Mouse (Mus musculus): ENCODE measurements at regions not wholly inside any gene's neighbourhood (a gene's known extent, or its start where the extent isn't known, plus 50 kb on each side); places are given as distances from the start of the nearest gene placed in this dataset.
A peak's percentile ranks its signal among the peaks of the same experiment; 100 is the strongest.
"Not testable (repeated sequence)": the region's sequence is repeated elsewhere in the genome, so short reads cannot be mapped to it uniquely, and the experiment has no call there.

- DNase-seq: no peak
Measured at GRCm38 (mm10) chr15:59728817-59729560, 287.4 kb downstream of the 4933412E24Rik start.

DNA sequence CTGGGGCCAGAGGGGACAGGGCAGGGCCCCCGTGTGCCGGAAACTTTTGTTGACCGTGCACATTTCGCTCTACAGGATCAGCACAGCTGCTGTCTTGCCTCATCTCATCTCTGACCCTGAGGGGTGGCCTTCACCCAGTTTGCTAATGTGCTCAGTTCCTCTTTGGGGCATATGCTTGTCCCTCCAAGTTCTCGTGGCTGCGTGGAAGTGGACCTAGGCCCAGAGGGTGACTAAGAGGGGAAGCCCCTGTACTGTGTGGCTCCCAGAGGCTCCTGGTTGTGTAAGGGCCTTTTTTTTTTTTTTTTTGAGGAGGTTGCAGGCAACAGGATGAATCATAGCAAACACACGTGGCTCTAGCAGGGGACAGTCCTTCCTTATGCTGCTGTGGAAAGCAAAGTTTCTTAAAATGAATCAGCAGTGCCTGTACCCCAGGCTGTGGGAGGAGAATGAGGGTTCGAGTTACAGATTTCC lies 288.2 kb downstream of the 4933412E24Rik start:
- peak; percentile 28 for DNase-seq

DNA sequence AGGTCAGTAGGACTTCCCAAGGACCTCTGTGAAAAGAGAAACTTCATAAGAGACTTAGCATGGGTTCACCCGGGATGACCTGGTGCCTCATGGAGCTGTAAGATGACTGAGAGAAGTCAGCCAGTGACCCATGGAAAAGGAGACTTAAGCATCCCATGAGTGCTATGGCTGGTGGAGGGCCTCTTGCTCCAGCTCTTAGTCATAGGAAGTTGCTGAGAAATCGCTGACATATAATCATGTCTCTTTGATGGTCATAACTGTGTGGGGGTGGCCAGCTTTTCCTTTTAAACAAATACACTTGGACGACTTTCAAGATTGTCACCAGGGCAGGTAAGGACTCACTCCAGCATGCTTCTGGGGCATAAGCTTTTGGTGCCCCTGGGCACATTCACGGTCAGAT lies 290.5 kb downstream of the 4933412E24Rik start:
- DNase-seq: no peak

- DNase-seq: no peak
Measured at GRCm38 (mm10) chr15:59722661-59723413, 293.6 kb downstream of the 4933412E24Rik start.

GRCm38 (mm10) chr15:59721420-59721819 lies 295.0 kb downstream of the 4933412E24Rik start:
- DNase-seq: no peak

DNA sequence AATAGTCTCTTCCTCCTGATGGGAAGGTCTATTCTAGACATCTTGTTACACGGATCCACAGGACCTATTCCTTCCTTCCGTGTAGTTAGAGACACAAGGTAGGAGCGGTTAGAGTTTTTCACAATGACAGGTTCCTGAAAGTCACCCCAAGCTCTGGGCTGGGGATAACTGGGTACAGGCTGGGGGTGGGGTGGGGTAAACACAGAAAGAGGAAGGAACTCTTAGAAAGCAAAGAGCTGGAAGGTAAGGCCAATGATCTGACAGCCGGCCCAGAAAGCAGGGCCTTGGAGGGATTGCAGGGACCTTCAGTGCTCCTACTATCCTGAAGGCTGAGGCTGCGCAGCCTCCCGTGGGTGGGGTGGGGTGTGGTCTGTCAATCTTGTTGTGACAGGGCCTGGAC lies 295.4 kb downstream of the 4933412E24Rik start:
- no peak for DNase-seq

- no peak for DNase-seq
Measured at GRCm38 (mm10) chr15:59720149-59720548, 296.3 kb downstream of the 4933412E24Rik start.

- DNase-seq: not testable (repeated sequence)
Measured at GRCm38 (mm10) chr15:59719383-59720128, 296.9 kb downstream of the 4933412E24Rik start.

DNA sequence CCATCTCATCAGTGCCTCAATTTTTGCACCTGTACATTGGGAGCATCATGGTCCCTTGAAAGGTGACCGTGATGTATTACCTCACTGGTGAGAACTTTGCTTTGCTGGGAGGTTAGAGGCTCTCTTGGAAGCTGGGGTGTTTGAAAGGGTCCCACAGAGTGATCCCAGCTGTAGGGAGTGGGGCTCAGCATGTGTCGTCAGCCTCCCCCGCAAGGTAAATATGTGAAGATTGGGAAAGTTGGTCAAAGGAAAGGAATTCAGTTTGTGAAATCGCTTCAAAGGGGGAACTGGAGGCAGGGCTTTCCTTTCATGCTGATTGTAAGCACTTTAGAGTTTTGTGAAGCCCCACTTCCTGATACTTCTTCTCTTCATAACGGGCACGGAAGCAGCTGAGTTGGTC lies 299.5 kb downstream of the 4933412E24Rik start:
- DNase-seq: no peak

GRCm38 (mm10) chr15:59715951-59716350 lies 300.5 kb downstream of the 4933412E24Rik start:
- DNase-seq: no peak

- DNase-seq: no peak
Measured at GRCm38 (mm10) chr15:59713965-59714739, 302.3 kb downstream of the 4933412E24Rik start.

DNA sequence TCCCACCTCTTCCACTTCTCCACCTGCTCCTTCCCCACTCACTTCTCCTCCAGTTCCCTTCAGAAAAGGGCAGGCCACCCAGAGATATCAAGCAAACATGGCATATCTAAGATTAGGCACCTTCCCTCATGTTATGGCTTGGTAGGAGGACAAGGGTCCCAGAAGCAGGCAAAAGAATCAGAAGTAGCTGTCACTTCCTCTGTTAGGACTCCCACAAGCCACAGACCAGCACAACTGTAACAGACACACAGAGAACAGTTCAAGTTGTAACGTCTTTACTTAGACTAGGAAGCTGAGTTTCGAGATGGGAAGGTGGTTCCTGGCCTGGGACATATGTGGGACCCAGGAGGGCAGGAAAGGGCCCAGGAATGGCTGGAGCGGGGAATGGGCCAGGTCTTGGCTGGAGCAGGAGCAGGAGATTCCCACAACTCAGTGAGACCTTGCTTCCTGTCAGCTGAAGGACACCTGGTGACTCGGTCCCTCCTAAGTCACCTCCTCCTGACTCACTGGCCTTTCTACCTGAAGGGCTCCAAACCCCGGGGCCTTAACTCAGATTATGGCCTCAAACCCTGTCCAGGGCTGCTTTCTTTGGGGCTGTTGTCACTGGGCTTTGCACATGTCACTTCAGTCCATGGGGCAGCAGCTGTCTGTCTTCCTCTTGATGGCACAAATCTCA lies 304.2 kb downstream of the 4933412E24Rik start:
- DNase-seq: no peak

DNA sequence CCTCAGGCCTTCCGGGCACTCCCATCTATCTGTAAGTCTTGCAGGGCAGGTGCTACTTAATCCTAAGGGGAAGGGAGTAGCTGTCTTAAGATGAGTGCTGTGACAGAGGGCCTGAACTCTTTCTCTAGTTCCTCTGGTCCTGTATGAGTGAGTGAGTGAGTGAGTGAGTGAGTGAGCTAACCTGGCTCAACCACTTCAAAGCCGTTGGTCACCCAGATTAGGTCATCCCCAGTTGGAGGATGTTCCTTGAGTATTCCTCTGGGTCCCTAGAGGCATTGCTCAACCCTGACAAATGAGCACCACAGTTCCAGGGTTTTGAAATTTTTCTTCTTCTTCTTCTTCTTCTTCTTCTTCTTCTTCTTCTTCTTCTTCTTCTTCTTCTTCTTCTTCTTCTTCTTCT lies 306.5 kb downstream of the 4933412E24Rik start:
- no peak for DNase-seq

DNA sequence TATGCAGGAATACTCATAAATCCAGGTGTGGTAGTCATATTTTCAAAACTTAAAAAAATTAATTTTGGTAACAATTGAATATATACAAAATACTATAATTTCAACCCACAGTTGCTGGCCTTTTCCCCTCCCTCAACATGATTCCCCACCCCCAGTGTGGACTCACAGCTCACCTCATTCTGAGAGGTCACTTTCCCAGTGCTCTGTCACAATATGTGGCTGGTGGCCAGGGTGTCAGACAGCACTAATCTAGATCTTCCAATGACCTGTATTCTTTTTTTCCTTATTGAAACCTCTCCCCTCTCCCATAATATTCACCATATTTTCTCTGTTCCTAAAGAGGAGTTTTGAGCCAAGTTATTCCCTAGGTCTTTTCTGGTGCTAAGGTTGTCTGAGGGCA lies 308.0 kb downstream of the 4933412E24Rik start:
- DNase-seq: no peak

DNA sequence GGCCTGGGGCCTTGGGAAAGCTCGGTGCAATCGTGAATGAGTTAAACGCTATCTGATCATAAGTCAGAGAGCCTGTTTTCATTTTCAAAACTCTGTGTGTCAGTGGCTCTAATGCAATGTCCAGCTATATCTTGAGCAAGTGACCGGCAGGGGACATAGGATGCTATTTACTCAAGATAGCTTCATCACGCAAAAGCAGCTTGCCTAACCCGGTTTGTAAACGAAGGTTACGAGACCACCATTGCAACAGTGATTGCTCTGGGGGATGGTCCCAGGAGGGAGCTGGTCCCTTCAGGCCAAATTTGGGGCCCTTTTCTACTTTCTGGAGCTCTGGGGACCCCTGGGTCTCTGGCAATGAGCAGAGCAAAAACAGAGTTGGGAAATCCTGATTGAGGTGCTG lies 309.3 kb downstream of the 4933412E24Rik start:
- no peak for DNase-seq
